Mouse (Mus musculus) CH12.LX (cell line): Measurements from ENCODE around the gene Insl5. TPM values are rescaled to one million over a fixed set of nuclear protein-coding genes. Genes with fewer than 3 reads are reported as not detected.

Source experiments
- DNase-seq: peaks from one replicate; pipeline ENCODE4 v3.0.0-alpha.2; 2013; ENCODE audit errors: extremely low read depth
- H3K27ac ChIP-seq: 2 replicates; pipeline ENCODE4 v1.5.1; 2012; ENCODE audit warnings: low read depth, mild to moderate bottlenecking, control low read depth, moderate library complexity; ENCODE audit not compliant: insufficient read depth
- H3K27me3 ChIP-seq: replicated peaks from 2 replicates; pipeline ENCODE3; 2012; ENCODE audit warnings: inconsistent platforms
- H3K36me3 ChIP-seq, 2 experiments: replicated peaks in 1 of 2; 2 replicates each; pipeline versions ENCODE3 to v1.6.1; 2012; ENCODE audit warnings: inconsistent platforms in 1 of 2, low read length in 1 of 2, mild to moderate bottlenecking in 1 of 2, mixed read lengths in 1 of 2, moderate library complexity in 1 of 2; ENCODE audit not compliant: control insufficient read depth in 1 of 2, insufficient read depth in 1 of 2
- H3K4me1 ChIP-seq, 2 experiments: 2 replicates each; pipeline ENCODE4 v1.6.1; 2012; ENCODE audit warnings: inconsistent platforms in 1 of 2, moderate library complexity in 1 of 2; ENCODE audit not compliant: insufficient read depth in 2 of 2, control insufficient read depth in 1 of 2
- H3K4me2 ChIP-seq: 2 replicates; pipeline ENCODE4 v1.6.1; 2012; ENCODE audit warnings: low read depth, mild to moderate bottlenecking, control low read depth; ENCODE audit not compliant: poor library complexity, insufficient read depth, severe bottlenecking
- H3K4me3 ChIP-seq, 3 experiments: fragments of 150-350 bp in 1 of 3; sonication (generic) in 1 of 3; replicated peaks in 1 of 3; 2 replicates each; pipeline versions ENCODE3 to v1.5.1; 2011 to 2012; ENCODE audit warnings: low read depth in 2 of 3, low read length in 2 of 3, mild to moderate bottlenecking in 2 of 3, moderate library complexity in 2 of 3, control low read depth in 1 of 3, improper control_type of control experiment in 1 of 3, inconsistent platforms in 1 of 3, mixed read lengths in 1 of 3; ENCODE audit not compliant: poor library complexity in 1 of 3
- H3K79me2 ChIP-seq: replicated peaks from 2 replicates; pipeline ENCODE4 v1.6.1; 2012; ENCODE audit warnings: mild to moderate bottlenecking, moderate library complexity; ENCODE audit not compliant: control insufficient read depth, poor library complexity, insufficient read depth, severe bottlenecking; ENCODE audit errors: extremely low read depth
- H3K9ac ChIP-seq: 2 replicates; pipeline ENCODE4 v1.6.1; 2012; ENCODE audit warnings: low read depth, mild to moderate bottlenecking, control low read depth, moderate library complexity; ENCODE audit not compliant: insufficient read depth
- H3K9me3 ChIP-seq: replicated peaks from 2 replicates; pipeline ENCODE3; 2012; ENCODE audit warnings: low read length, inconsistent platforms, mixed read lengths
- BHLHE40 ChIP-seq: IDR thresholded peaks from 2 replicates; pipeline ENCODE4 v1.6.1; 2011; ENCODE audit warnings: mild to moderate bottlenecking, low read depth, low read length, improper control_type of control experiment
- CHD1 ChIP-seq: IDR thresholded peaks from 2 replicates; pipeline ENCODE4 v1.6.1; 2012; ENCODE audit warnings: low read depth, low read length, improper control_type of control experiment, inconsistent platforms
- CTCF ChIP-seq, 2 experiments: IDR thresholded peaks in 1 of 2; conservative IDR thresholded peaks in 1 of 2; 2 replicates each; pipeline ENCODE4 v1.5.1; 2011 to 2012; ENCODE audit warnings: low read depth in 2 of 2, low read length in 2 of 2, improper control_type of control experiment in 1 of 2, inconsistent platforms in 1 of 2, mild to moderate bottlenecking in 1 of 2, moderate library complexity in 1 of 2
- ELF1 ChIP-seq: IDR thresholded peaks from 2 replicates; pipeline ENCODE4 v1.6.1; 2014; ENCODE audit warnings: low read depth, mild to moderate bottlenecking, inconsistent platforms, low read length, improper control_type of control experiment
- EP300 ChIP-seq: IDR thresholded peaks from 2 replicates; pipeline ENCODE4 v1.6.1; 2011; ENCODE audit warnings: low read length, improper control_type of control experiment
- IRF4 ChIP-seq: IDR thresholded peaks from 2 replicates; pipeline ENCODE4 v1.6.1; 2014; ENCODE audit warnings: low read depth, mild to moderate bottlenecking, inconsistent platforms, low read length, improper control_type of control experiment
- JUND ChIP-seq: conservative IDR thresholded peaks from 2 replicates; pipeline ENCODE4 v1.6.1; 2011; ENCODE audit warnings: low read depth, low read length, improper control_type of control experiment
- KAT2A ChIP-seq: IDR thresholded peaks from 2 replicates; pipeline ENCODE4 v1.6.1; 2012; ENCODE audit warnings: low read length, improper control_type of control experiment, inconsistent platforms; ENCODE audit not compliant: insufficient replicate concordance
- MAFK ChIP-seq: IDR thresholded peaks from 2 replicates; pipeline ENCODE4 v1.6.1; 2011; ENCODE audit warnings: low read length, improper control_type of control experiment; ENCODE audit not compliant: insufficient replicate concordance
- MAX ChIP-seq: IDR thresholded peaks from 2 replicates; pipeline ENCODE4 v1.6.1; 2011; ENCODE audit warnings: low read length, improper control_type of control experiment
- MAZ ChIP-seq: IDR thresholded peaks from 2 replicates; pipeline ENCODE4 v1.6.1; 2012; ENCODE audit warnings: low read depth, mild to moderate bottlenecking, inconsistent platforms, low read length, improper control_type of control experiment, moderate library complexity
- MEF2A ChIP-seq: IDR thresholded peaks from 2 replicates; pipeline ENCODE4 v1.6.1; 2014; ENCODE audit warnings: low read depth, mild to moderate bottlenecking, inconsistent platforms, low read length, improper control_type of control experiment, borderline replicate concordance
- MXI1 ChIP-seq: IDR thresholded peaks from 2 replicates; pipeline ENCODE4 v1.6.1; 2011; ENCODE audit warnings: mild to moderate bottlenecking, low read depth, low read length, improper control_type of control experiment
- POLR2AphosphoS2 ChIP-seq: IDR thresholded peaks from 2 replicates; pipeline ENCODE4 v1.6.1; 2011; ENCODE audit warnings: low read depth, low read length, improper control_type of control experiment
- RAD21 ChIP-seq: IDR thresholded peaks from 2 replicates; pipeline ENCODE4 v1.6.1; 2011; ENCODE audit warnings: low read depth, mild to moderate bottlenecking, low read length, improper control_type of control experiment, moderate library complexity
- SIN3A ChIP-seq: IDR thresholded peaks from 2 replicates; pipeline ENCODE4 v1.6.1; 2012; ENCODE audit warnings: low read length, improper control_type of control experiment, inconsistent platforms
- SMC3 ChIP-seq: IDR thresholded peaks from 2 replicates; pipeline ENCODE4 v1.6.1; 2011; ENCODE audit warnings: low read depth, low read length, improper control_type of control experiment
- TBP ChIP-seq: conservative IDR thresholded peaks from 2 replicates; pipeline ENCODE4 v1.6.1; 2011; ENCODE audit warnings: low read depth, low read length, improper control_type of control experiment
- TCF12 ChIP-seq: IDR thresholded peaks from 2 replicates; pipeline ENCODE4 v1.6.1; 2014; ENCODE audit warnings: low read depth, mild to moderate bottlenecking, inconsistent platforms, low read length, improper control_type of control experiment
- USF1 ChIP-seq: IDR thresholded peaks from 2 replicates; pipeline ENCODE4 v1.6.1; 2014; ENCODE audit warnings: low read depth, mild to moderate bottlenecking, inconsistent platforms, low read length, improper control_type of control experiment
- ZKSCAN1 ChIP-seq: IDR thresholded peaks from 2 replicates; pipeline ENCODE4 v1.6.1; 2012; ENCODE audit warnings: low read depth, inconsistent platforms, low read length, improper control_type of control experiment, borderline replicate concordance
- ZMIZ1 ChIP-seq: IDR thresholded peaks from 2 replicates; pipeline ENCODE4 v1.6.1; 2012; ENCODE audit warnings: low read depth, mild to moderate bottlenecking, inconsistent platforms, low read length, improper control_type of control experiment
- dilution Hi-C: fragments of 300-500 bp; cut with MboI; formaldehyde crosslinking; loops from 2 replicates; pipeline ENCODE4 v1.14.3; 2020; ENCODE audit warnings: low sequenced_read_pairs; ENCODE audit not compliant: extremely low pct_unique_long_range_greater_than_20kb, extremely low pct_ligation_motif_present
- in situ Hi-C: fragments of 300-500 bp; cut with MboI; formaldehyde crosslinking; loops from 3 replicates; pipeline ENCODE4 v1.14.3; 2019; ENCODE audit warnings: low sequenced_read_pairs, low pct_ligation_motif_present, low pct_unique_long_range_greater_than_20kb, mixed read lengths
- polyA plus RNA-seq: library from polyadenylated mRNA; unstranded; fragments of >175 nt; gene quantifications from 2 replicates; pipeline ENCODE4 v1.2.1, GENCODE M21; 2012; ENCODE audit warnings: low read depth; ENCODE audit not compliant: insufficient read length
- total RNA-seq, 2 experiments: library from RNA; depleted of rRNA; stranded (reverse); fragments of 300-350 nt in 1 of 2; fragments of >200 nt in 1 of 2; gene quantifications; 2 replicates each; pipeline ENCODE4 v1.2.3; 2012 to 2014

Gene Insl5
- total and polyA plus RNA-seq, 3 experiments = not detected

DNA sequence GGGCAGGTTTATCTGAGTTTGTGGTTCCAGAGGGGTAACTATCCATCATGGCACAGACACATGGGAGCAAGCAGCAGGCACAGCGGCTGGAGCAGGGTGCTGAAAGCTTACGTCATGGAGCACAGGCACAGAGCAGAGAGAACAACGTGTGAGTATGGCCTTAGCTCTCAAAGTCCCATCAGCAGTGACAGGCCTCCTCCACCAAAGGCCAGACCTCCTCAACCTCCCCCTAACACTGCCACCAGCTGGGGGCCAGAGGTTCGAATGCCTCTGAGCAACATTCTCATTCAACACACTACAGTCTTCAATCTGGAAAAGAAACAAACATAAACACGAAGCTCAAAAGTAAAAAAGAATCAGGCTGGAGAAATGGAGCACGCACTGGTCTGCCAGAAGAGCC, 38.1 kb downstream of the Insl5 start:
- Histone ChIP-seq H3K4me1 (peaks cover 16 to 35% of the 10 kb centered on the region in 2 experiments), H3K36me3 (no peaks in the 10 kb centered on the region), H3K4me3 (no peak overlapping the region), H3K27me3 (no peaks in the 10 kb centered on the region), H3K27ac (no peak overlapping the region)
- dilution Hi-C loops = no loop called here
- in situ Hi-C loops = loop anchor here (10.0 to 25.0 kb wide), 2 partner anchors 156 to 349 kb away; no protein-coding TSS in a partner anchor
- no peak for DNase-seq
- TF ChIP-seq ELF1 (no peak), MAFK (no peak), TBP (no peak), MAX (no peak), MXI1 (no peak), SIN3A (no peak), JUND (no peak), USF1 (no peak), IRF4 (no peak), CTCF (conservative IDR thresholded peaks at IDR 0.05 in 1 of 2, IDR thresholded peaks at IDR 0.05 in 1 of 2; ENCODE audit: low read depth in 2 of 2, low read length in 2 of 2) (no peak)
- TF ChIP-seq, all 38 proteins: peak for 0
- H3K4me2 ChIP-seq = no peak overlapping the region
- H3K9me3 ChIP-seq = no peaks in the 10 kb centered on the region
- H3K9ac ChIP-seq = no peak overlapping the region
- H3K79me2 ChIP-seq = no peaks in the 10 kb centered on the region

DNA sequence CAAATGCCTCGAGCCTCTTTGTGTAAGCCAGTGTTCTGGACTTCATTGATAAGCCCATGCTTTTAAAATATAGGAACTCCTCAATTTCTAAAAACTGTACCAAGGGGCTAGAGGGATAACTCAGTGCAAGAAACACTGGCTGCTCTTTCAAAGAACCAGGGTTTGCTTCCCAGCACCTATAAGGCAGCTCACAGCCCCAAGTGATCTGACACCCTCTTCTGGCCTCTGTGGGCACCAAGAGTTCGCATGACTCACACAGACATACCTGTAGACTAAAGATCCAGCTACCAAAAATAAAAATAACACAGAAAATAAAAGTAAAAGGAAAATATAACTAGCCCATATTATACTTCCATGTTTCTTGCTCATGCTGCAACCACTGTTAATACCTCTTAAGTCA, 38.9 kb downstream of the Insl5 start:
- H3K9ac ChIP-seq = no peak overlapping the region
- dilution Hi-C loops = no loop called here
- H3K4me3 ChIP-seq = no peak overlapping the region
- H3K27me3 ChIP-seq = no peaks in the 10 kb centered on the region
- in situ Hi-C loops = loop anchor here (10.0 to 25.0 kb wide), 2 partner anchors 157 to 350 kb away; no protein-coding TSS in a partner anchor
- H3K27ac ChIP-seq = no peak overlapping the region
- peaks cover 16 to 36% of the 10 kb centered on the region in 2 experiments for H3K4me1 ChIP-seq
- no peak for DNase-seq
- TF ChIP-seq CHD1 (no peak), USF1 (no peak), TCF12 (no peak), RAD21 (no peak), KAT2A (no peak), EP300 (no peak), ELF1 (no peak), ZMIZ1 (no peak), ZKSCAN1 (no peak), MXI1 (no peak), SMC3 (no peak), MAZ (no peak), POLR2AphosphoS2 (no peak), BHLHE40 (no peak), MEF2A (no peak)
- no peaks in the 10 kb centered on the region for H3K79me2 ChIP-seq
- H3K9me3 ChIP-seq = no peaks in the 10 kb centered on the region
- H3K36me3 ChIP-seq = no peaks in the 10 kb centered on the region
- H3K4me2 ChIP-seq = no peak overlapping the region
